ENCODE assay signal across 8 mouse cellular contexts in genomic region chr4:123633874-123634273, GRCm38 (mm10). TPM values are rescaled to one million over a fixed set of nuclear protein-coding genes. Genes with fewer than 3 reads are reported as not detected.
DNase-seq lines count a peak whose midpoint lies in the region; ATAC-seq and TF ChIP-seq lines count a peak whose summit lies in the region.

No protein-coding gene starts in this region.

- TF ChIP-seq CTCF in kidney, postnatal 0 days (IDR thresholded peaks at IDR 0.05; ENCODE audit: low read depth), result no peak

- no peak overlapping the region for H3K9ac ChIP-seq in limb, embryonic 12.5 days (replicated peaks)
- H3K9ac ChIP-seq in kidney, postnatal 0 days (ENCODE audit: low read depth, low read length), result no peak overlapping the region

- ATAC-seq in limb, embryonic 12.5 days (ENCODE audit: insufficient number of reproducible peaks, insufficient read depth, low FRiP score, low TSS enrichment, low read depth), result no peak
- ATAC-seq in kidney, postnatal 0 days (replicated peaks; ENCODE audit: low FRiP score, low read depth), result no peak
- no peak for ATAC-seq in cerebellum, adult (ENCODE audit: insufficient number of reproducible peaks, low FRiP score, low TSS enrichment)

- no peaks in the 10 kb centered on the region for H3K27me3 ChIP-seq in limb, embryonic 12.5 days
- no peaks in the 10 kb centered on the region for H3K27me3 ChIP-seq in limb, embryonic 10.5 days (ENCODE audit: low read depth, poor library complexity, severe bottlenecking)
- no peaks in the 10 kb centered on the region for H3K27me3 ChIP-seq in kidney, postnatal 0 days (ENCODE audit: insufficient read depth, low read length)

- no peaks in the 10 kb centered on the region for H3K9me3 ChIP-seq in limb, embryonic 12.5 days
- H3K9me3 ChIP-seq in limb, embryonic 10.5 days (replicated peaks), result no peaks in the 10 kb centered on the region
- H3K9me3 ChIP-seq in kidney, postnatal 0 days (replicated peaks; ENCODE audit: low read length), result no peaks in the 10 kb centered on the region

- no peak overlapping the region for H3K4me2 ChIP-seq in limb, embryonic 12.5 days
- H3K4me2 ChIP-seq in kidney, postnatal 0 days (ENCODE audit: low read length), result no peak overlapping the region

- no peaks in the 10 kb centered on the region; the same call in 1 of the 2 replicates for H3K36me3 ChIP-seq in limb, embryonic 12.5 days
- peaks cover 10% of the 10 kb centered on the region; the same call in 1 of the 2 replicates for H3K36me3 ChIP-seq in limb, embryonic 10.5 days
- H3K36me3 ChIP-seq in kidney, postnatal 0 days (ENCODE audit: insufficient read depth, low read length), result no peaks in the 10 kb centered on the region

- no peak overlapping the region for H3K4me3 ChIP-seq in limb, embryonic 12.5 days (replicated peaks)
- no peak overlapping the region for H3K4me3 ChIP-seq in limb, embryonic 10.5 days
- H3K4me3 ChIP-seq in brown adipose tissue, adult 24 weeks (ENCODE audit: insufficient read depth, low read depth, low read length), result no peak overlapping the region
- H3K4me3 ChIP-seq in kidney, postnatal 0 days (replicated peaks; ENCODE audit: low read depth, low read length), result no peak overlapping the region

- H3K27ac ChIP-seq in limb, embryonic 12.5 days, result peak overlapping the region; percentile 37; the same call in 1 of the 2 replicates
- no peak overlapping the region for H3K27ac ChIP-seq in limb, embryonic 10.5 days
- peak overlapping the region; percentile 90 for H3K27ac ChIP-seq in brown adipose tissue, adult 24 weeks (replicated peaks; ENCODE audit: low read depth, low read length)
- peak overlapping the region; percentile 60 for H3K27ac ChIP-seq in kidney, postnatal 0 days

- DNase-seq in heart, adult 11 months, result peak; percentile 80
- DNase-seq in heart, adult 8-10 months (ENCODE audit: low spot score), result no peak
- no peak for DNase-seq in limb, embryonic 10.5 days (ENCODE audit: low spot score)
- DNase-seq in kidney, postnatal 0 days (ENCODE audit: low spot score), result peak; percentile 52
- DNase-seq in adrenal gland, postnatal 25 days, result no peak

- H3K4me1 ChIP-seq in limb, embryonic 12.5 days (replicated peaks), result 0 out of 2 replicates have a peak, but pooled peaks cover 5% of the 10 kb centered on the region
- peaks cover 4% of the 10 kb centered on the region; the same call in 1 of the 2 replicates for H3K4me1 ChIP-seq in limb, embryonic 10.5 days
- H3K4me1 ChIP-seq in brown adipose tissue, adult 24 weeks (ENCODE audit: control insufficient read depth, insufficient read depth, insufficient read length, low read length), result peaks cover 28% of the 10 kb centered on the region
- no peaks in the 10 kb centered on the region for H3K4me1 ChIP-seq in kidney, postnatal 0 days (replicated peaks; ENCODE audit: insufficient read depth, low read length)

- 86% methylated on average over 4 of the region's 4 CpGs for WGBS in limb, embryonic 12.5 days
- 86% methylated on average over 4 of the region's 4 CpGs for WGBS in limb, embryonic 10.5 days
- 74% methylated on average over 4 of the region's 4 CpGs for WGBS in kidney, postnatal 0 days

RNA-seq across cellular contexts. Expression of gene Macf1, which starts 50.3 kb away (rescaled TPM):
- total RNA-seq in heart, adult 8-10 months (2022), result 100 to 1,000 TPM; 223 to 243 (median 241) TPM
- polyA plus RNA-seq in limb, embryonic 12.5 days (2016; fragmentation: Nextera tagmentation; extraction: Ambion mirVana), result 61.5 and 62.1 TPM in 2 replicates
- polyA plus RNA-seq in limb, embryonic 10.5 days (2016; fragmentation: Nextera tagmentation; extraction: Ambion mirVana), result 45.2 and 55.5 TPM in 2 replicates
- polyA plus RNA-seq in brown adipose tissue, adult 24 weeks (2012; ENCODE audit: insufficient read depth, insufficient read length, missing spikeins), result 74.3 and 90.1 TPM in 2 replicates
- 33.8 and 36.9 TPM in 2 replicates for polyA plus RNA-seq in kidney, postnatal 0 days (2015; fragmentation: Nextera tagmentation; extraction: Ambion mirVana)
- 187 and 192 TPM in 2 replicates for total RNA-seq in adrenal gland, postnatal 25 days (2021)

Comparison
In these comparisons a context has a peak if more than half of its experiments do, and no peak if none do; other contexts are left out.
1. DNase-seq: peak in heart, adult 11 months (single experiment) and kidney, postnatal 0 days (single experiment); none in heart, adult 8-10 months (single experiment), limb, embryonic 10.5 days (single experiment) and adrenal gland, postnatal 25 days (single experiment).